Mouse (Mus musculus): ENCODE data around the gene Akr1a1. TPM values are rescaled to one million over a fixed set of nuclear protein-coding genes. Genes with fewer than 3 reads are reported as not detected.

The Akr1a1 gene
- total RNA-seq, 2 experiments from 2014 or later: 419 to 426 TPM

DNA sequence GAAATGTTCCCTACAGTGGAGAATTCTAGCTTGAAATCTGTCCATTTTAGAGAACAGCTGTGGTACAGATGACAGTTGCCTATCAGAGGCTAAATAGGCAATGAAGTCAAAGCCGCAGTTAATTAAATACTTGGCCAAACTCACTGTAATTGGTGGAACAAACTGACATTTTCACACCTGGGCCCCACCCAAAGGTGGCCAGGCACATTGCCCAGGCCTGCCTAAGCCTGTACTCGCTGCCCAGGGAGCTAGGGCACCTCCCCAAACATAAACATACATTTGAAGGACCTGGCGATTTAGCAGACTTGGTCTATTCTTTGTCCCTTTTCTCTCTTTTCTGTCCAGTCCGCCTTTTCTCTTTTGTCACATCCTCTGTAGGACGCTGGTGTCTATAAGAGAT, 55.1 kb downstream of the Akr1a1 start, which contains the start of gene Ccdc17:
Gene Ccdc17, plus strand, starts transcription at position 276 of the 400 bp plus-strand sequence.
- DNase-seq (ENCODE audit: low spot score in 2 of 2): no peak

GRCm38 (mm10) chr4:116595793-116596192, 55.7 kb downstream of the Akr1a1 start:
- no peak for DNase-seq (ENCODE audit: low spot score in 2 of 2)

Other genes with a start within 250 kb of the Akr1a1 start
- 100 to 1,000 TPM; 108 to 112 TPM for gene Mast2, start 187.5 kb downstream of the Akr1a1 start, total RNA-seq (2021)
- 10 to 100 TPM; 18.4 to 19.2 TPM for gene Ipp, start 144.1 kb downstream of the Akr1a1 start, total RNA-seq (2021)
- 1 to 10 TPM; 8.6 to 9.5 TPM for gene Tmem69, start 95.7 kb downstream of the Akr1a1 start, total RNA-seq (2021)
- 10 to 100 TPM; 40.5 to 47.2 TPM for gene Gpbp1l1, start 94.0 kb downstream of the Akr1a1 start, total RNA-seq (2021)
- 1 to 10 TPM; 3.9 to 6.1 TPM for gene Ccdc17, start 55.0 kb downstream of the Akr1a1 start, total RNA-seq (2021)
- 10 to 100 TPM; 24.4 to 30.2 TPM for gene Nasp, start 23.7 kb downstream of the Akr1a1 start, total RNA-seq (2021)
- gene Prdx1, start 33.9 kb upstream of the Akr1a1 start, total RNA-seq (2021): 100 to 1,000 TPM; 145 to 162 TPM
- 10 to 100 TPM; 16.1 to 17.5 TPM for gene Mmachc, start 56.7 kb upstream of the Akr1a1 start, total RNA-seq (2021)
- gene Ccdc163, start 56.8 kb upstream of the Akr1a1 start, total RNA-seq (2021): 1 to 10 TPM; 5.5 to 6.2 TPM
- gene Tesk2, start 69.3 kb upstream of the Akr1a1 start, total RNA-seq (2021): 1 to 10 TPM; 3.6 to 4.5 TPM
- 10 to 100 TPM; 12.5 to 15.1 TPM for gene Toe1, start 156.0 kb upstream of the Akr1a1 start, total RNA-seq (2021)
- 1 to 10 TPM; 2.0 to 3.3 TPM for gene Mutyh, start 156.0 kb upstream of the Akr1a1 start, total RNA-seq (2021)
- gene Hpdl, start 170.0 kb upstream of the Akr1a1 start, total RNA-seq (2021): 1 to 10 TPM; 1.5 to 1.6 TPM
- 10 to 100 TPM in 1 of 2 experiments, 1 to 10 TPM in 1; 9.6 to 10.9 TPM for gene Zswim5, start 225.7 kb upstream of the Akr1a1 start, total RNA-seq (2021)